Mouse (Mus musculus): Measurements from ENCODE around the gene Ppm1n.

- TF ChIP-seq CTCF (IDR thresholded peaks at IDR 0.05; ENCODE audit: extremely low read depth, insufficient read length, insufficient replicate concordance, low read depth, low read length) (no peak), POLR2A (IDR thresholded peaks at IDR 0.05; ENCODE audit: low read depth, low read length) (no peak)
Measured at GRCm38 (mm10) chr7:19258336-19258735, 21.5 kb downstream of the Ppm1n start.
